Mouse (Mus musculus) midbrain, embryonic 16.5 days (tissue): ENCODE measurements around the gene Bsn. TPM values are rescaled to one million over a fixed set of nuclear protein-coding genes. Genes with fewer than 3 reads are reported as not detected.
A peak's percentile ranks its signal among the peaks of the same experiment; 100 is the strongest.

Source experiments
- ATAC-seq: fragments of 200-750 bp; cut with Nextera tagmentation; 2 replicates; pipeline ENCODE4 v1.8.0; 2017; ENCODE audit warnings: moderate TSS enrichment
- H3K27ac ChIP-seq: fragments of 300-500 bp; sonication (generic); 2 replicates; pipeline ENCODE4 v1.5.1; 2014; ENCODE audit warnings: mild to moderate bottlenecking, low read length, mixed read lengths
- H3K27me3 ChIP-seq: fragments of 300-500 bp; sonication (generic); 2 replicates; pipeline ENCODE4 v1.6.1; 2014; ENCODE audit warnings: low read depth, low read length, mixed read lengths; ENCODE audit not compliant: control insufficient read depth, insufficient read depth
- H3K36me3 ChIP-seq: fragments of 300-500 bp; sonication (generic); 2 replicates; pipeline ENCODE4 v1.6.1; 2014; ENCODE audit warnings: mild to moderate bottlenecking, low read length, moderate library complexity, mixed read lengths; ENCODE audit not compliant: control insufficient read depth, insufficient read depth
- H3K4me1 ChIP-seq: fragments of 300-500 bp; sonication (generic); 2 replicates; pipeline ENCODE4 v1.6.1; 2014; ENCODE audit warnings: mild to moderate bottlenecking, low read length, mixed read lengths; ENCODE audit not compliant: control insufficient read depth, insufficient read depth
- H3K4me2 ChIP-seq: fragments of 300-500 bp; sonication (generic); 2 replicates; pipeline ENCODE4 v1.6.1; 2014; ENCODE audit warnings: mild to moderate bottlenecking, low read length, mixed read lengths
- H3K4me3 ChIP-seq: fragments of 300-500 bp; sonication (generic); 2 replicates; pipeline ENCODE4 v1.5.1; 2014; ENCODE audit warnings: low read depth, mild to moderate bottlenecking, low read length, moderate library complexity, mixed read lengths
- H3K9ac ChIP-seq: fragments of 300-500 bp; sonication (generic); 2 replicates; pipeline ENCODE4 v1.6.1; 2014; ENCODE audit warnings: low read depth, low read length, mixed read lengths
- H3K9me3 ChIP-seq: fragments of 300-500 bp; sonication (generic); replicated peaks from 2 replicates; pipeline ENCODE4 v1.6.1; 2014; ENCODE audit warnings: mild to moderate bottlenecking, low read length, mixed read lengths; ENCODE audit not compliant: control insufficient read depth, poor library complexity, severe bottlenecking
- WGBS: fragments of 180-500 bp; shearing (Covaris S2); extraction: QIAGEN DNeasy Blood & Tissue Kit; methylation state at CpG from one replicate; pipeline ENCODE4 v1.1.7; 2014; 5-methylcytosine and 5-hydroxymethylcytosine counted together
- polyA plus RNA-seq: library from polyadenylated mRNA; unstranded; fragments of >200 nt; fragmentation: Nextera tagmentation; extraction: Ambion mirVana; gene quantifications from 2 replicates; pipeline ENCODE4 v1.2.1, GENCODE M21; 2015

The Bsn gene
- polyA plus RNA-seq, 1 experiment from 2014 or later, result 8.6 TPM

DNA sequence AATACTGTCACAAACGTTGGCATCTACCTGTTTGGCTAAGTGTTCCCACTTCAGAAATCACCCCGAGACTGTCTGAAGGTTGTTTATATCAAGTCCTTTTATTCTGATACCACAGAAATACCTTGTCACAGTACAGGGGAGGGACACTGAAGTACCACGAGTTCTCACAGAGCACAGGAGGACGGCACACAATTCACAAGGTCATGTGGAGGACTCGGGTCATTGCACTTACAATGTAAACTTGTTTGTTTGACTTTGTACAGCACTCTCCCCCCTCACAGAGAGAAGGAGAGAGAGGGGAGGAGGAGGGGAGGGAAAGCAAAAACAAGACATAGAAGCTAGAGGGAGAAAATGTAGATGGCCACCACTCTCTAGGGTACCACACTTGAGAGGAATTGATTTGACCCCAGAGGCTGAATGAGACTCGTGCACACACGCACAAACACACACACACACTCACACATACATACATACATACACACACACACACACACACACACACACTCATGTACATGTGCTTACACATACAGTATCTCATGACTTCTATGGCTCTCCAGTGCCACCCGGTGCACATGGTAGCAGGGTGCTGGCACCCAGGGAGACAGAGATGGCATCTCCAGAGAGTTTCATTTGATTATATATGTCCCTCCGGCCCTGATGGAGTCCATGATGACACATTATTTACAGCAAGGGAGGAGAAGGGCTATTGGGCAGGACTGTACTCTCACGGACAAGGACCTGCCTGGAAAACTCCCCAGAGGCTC, 94.1 kb downstream of the Bsn start:
- Histone ChIP-seq H3K27me3 (no peaks in the 10 kb centered on the region), H3K4me1 (peaks cover 14% of the 10 kb centered on the region), H3K27ac (no peak overlapping the region), H3K9me3 (no peaks in the 10 kb centered on the region), H3K4me3 (no peak overlapping the region), H3K9ac (no peak overlapping the region), H3K36me3 (peaks cover 12% of the 10 kb centered on the region; the same call in 1 of the 2 replicates), H3K4me2 (no peak overlapping the region)
- ATAC-seq, result no peak
- WGBS, result 64% methylated on average over 10 of the region's 10 CpGs

DNA sequence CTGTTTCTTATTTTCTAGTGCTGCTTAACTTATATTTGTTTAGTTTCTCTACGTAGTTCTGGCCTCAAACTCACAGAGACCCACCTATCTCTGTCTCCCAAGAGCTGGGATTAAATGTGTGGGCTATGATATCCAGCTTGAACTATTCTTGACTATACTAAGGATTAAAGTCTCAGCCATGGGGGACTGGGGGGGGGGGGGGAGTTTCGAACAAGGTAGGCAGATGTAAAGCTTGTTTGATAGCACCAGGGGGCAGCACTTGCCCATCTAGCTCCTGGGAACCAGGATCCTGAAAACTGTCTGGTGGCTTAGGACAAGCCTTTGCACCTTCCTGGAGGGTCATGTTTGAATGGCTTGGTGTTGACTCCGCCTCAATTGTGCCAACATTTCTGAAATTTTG, 94.7 kb downstream of the Bsn start:
- Histone ChIP-seq H3K9ac (no peak overlapping the region; the same call in 1 of the 2 replicates), H3K27me3 (no peaks in the 10 kb centered on the region), H3K4me2 (peak overlapping the region; percentile 98), H3K36me3 (peaks cover 18% of the 10 kb centered on the region; the same call in 1 of the 2 replicates), H3K4me1 (peaks cover 14% of the 10 kb centered on the region), H3K27ac (no peak overlapping the region), H3K9me3 (no peaks in the 10 kb centered on the region), H3K4me3 (peak overlapping the region; percentile 60)
- no peak for ATAC-seq
- 11% methylated on average over 3 of the region's 3 CpGs for WGBS

DNA sequence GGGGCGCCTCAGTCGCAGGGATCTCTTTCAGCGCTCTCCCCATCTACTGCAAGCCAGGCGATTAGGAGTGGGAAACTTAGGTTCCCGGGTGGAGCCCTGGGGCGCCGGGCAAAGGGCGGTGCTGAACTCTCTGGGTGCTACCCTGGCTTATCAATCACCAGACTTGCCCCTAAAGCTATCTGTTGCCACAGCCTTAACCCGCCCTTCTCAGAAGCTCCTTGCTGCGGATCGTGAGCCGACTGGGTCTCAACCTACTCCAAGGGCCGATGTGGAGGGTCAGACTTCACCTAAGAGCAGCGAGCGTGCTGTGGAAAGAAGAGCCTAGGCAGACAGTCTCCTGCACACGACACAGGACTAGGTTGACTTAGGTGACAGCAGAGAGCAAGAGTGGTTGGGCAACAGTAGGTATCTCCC, 95.2 kb downstream of the Bsn start:
- Histone ChIP-seq H3K27ac (peak overlapping the region; percentile 75; the same call in 1 of the 2 replicates), H3K27me3 (no peaks in the 10 kb centered on the region), H3K4me3 (peak overlapping the region; percentile 60), H3K9me3 (no peaks in the 10 kb centered on the region), H3K4me2 (peak overlapping the region; percentile 98), H3K36me3 (peaks cover 18% of the 10 kb centered on the region; the same call in 1 of the 2 replicates), H3K4me1 (peaks cover 14% of the 10 kb centered on the region), H3K9ac (peak overlapping the region; percentile 78)
- WGBS, result 0% methylated on average over 16 of the region's 16 CpGs
- ATAC-seq, result peak; percentile 25

DNA sequence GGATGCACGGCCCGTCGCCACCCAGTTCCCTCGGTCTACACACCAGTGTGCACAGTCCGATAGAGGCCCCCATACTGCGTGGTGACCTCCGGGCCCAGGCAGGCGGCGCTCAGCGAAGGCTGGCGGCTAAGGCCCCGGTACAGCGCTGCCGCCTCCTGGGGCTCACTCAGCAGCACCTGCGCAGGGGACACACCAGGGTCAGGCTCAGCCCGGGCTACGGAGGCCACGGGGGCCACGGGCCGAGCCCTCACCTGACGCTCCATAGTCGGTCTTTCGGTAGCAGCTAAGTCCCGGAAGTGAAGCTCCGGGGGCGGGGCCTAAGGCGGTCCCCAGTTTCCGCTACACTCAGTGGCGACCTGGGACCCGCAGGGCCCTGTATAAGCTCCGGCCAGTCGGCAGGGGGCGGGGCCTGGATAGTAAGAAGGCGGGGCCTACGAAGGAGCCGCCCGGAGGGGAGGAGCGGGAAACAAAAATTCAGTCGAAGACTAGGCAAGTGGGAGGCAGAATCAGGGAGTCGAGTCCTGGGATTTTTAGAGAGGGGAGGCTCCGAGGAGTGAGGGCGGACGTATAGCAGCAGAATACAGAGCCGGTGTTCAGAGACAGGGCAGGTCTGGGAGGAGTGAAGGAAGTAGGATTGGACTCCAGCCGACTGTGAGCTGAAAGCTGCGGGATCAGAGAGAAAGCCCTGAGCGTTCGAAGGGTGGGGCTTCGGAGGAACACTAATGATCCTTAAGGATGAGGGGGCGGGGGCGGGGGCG, 95.8 kb downstream of the Bsn start, which contains the start of gene Apeh:
Gene Apeh, minus strand, starts transcription at position 423 of the 758 bp plus-strand sequence.
- Histone ChIP-seq H3K27me3 (no peaks in the 10 kb centered on the region), H3K4me3 (peak within 1 kb of the TSS; percentile 60), H3K9me3 (no peaks in the 10 kb centered on the region), H3K4me1 (peaks cover 14% of the 10 kb centered on the region), H3K9ac (peak within 1 kb of the TSS; percentile 78), H3K36me3 (peaks cover 21% of the 10 kb centered on the region), H3K27ac (peak within 1 kb of the TSS; percentile 75), H3K4me2 (peak within 1 kb of the TSS; percentile 98)
- under 1% methylated on average over 52 of the region's 52 CpGs for WGBS
- peak; percentile 93 for ATAC-seq

DNA sequence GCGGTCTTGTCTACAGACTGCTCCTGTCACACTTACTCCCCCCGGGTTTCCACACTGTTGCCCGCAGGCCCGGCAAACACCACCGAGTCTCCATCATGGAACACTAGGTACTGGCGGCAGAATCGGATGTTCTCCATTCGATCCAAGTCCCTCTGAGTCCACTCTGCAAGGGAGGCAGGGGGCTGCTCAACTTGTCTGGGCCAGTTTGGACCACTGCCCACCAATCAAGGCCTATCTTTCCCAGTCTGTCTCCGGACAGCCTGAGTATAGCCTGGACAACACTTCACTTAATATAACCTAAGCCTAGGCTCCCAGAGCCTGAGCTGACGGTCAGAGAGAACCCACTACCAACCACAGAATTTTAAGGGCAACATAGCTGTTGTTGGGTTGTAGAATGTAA, 96.6 kb downstream of the Bsn start:
- 72% methylated on average over 10 of the region's 10 CpGs for WGBS
- peaks cover 14% of the 10 kb centered on the region for H3K4me1 ChIP-seq
- peak overlapping the region; percentile 75; the same call in 1 of the 2 replicates for H3K27ac ChIP-seq
- peak overlapping the region; percentile 98 for H3K4me2 ChIP-seq
- ATAC-seq, result peak; percentile 0; the same call in 1 of the 2 replicates
- H3K36me3 ChIP-seq, result peaks cover 18% of the 10 kb centered on the region
- peak overlapping the region; percentile 60 for H3K4me3 ChIP-seq
- H3K9me3 ChIP-seq, result no peaks in the 10 kb centered on the region
- H3K9ac ChIP-seq, result peak overlapping the region; percentile 78
- H3K27me3 ChIP-seq, result no peaks in the 10 kb centered on the region

DNA sequence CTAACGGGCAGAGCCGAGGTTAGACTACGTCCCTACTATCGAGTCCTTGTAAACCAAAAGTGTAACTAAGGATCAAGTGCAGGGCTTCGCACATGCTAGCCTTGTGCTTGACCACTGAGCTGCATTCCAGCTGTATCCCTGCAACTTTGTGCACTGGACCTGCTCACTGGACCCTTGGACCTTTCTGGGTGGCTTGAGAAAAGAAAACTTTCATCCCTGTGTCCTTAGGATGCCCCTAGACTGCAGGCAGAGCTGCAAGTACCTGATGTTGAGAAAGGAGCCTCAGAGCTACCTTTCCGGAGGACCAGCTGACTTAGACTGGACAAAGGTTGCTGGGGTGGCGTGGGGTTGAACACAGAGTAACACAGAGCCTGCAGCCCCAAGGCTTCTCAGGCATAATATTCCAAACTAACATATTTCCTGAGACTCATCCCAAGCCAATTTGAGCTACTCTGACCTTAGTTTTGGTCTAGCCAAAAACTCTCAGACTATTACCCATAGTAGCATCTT, 99.5 kb downstream of the Bsn start:
- H3K9me3 ChIP-seq, result no peaks in the 10 kb centered on the region
- no peak overlapping the region for H3K4me3 ChIP-seq
- H3K36me3 ChIP-seq, result peaks cover 39% of the 10 kb centered on the region
- H3K4me2 ChIP-seq, result no peak overlapping the region
- H3K27ac ChIP-seq, result no peak overlapping the region
- H3K27me3 ChIP-seq, result no peaks in the 10 kb centered on the region
- H3K4me1 ChIP-seq, result peaks cover 12% of the 10 kb centered on the region
- no peak overlapping the region for H3K9ac ChIP-seq
- 98% methylated on average over 7 of the region's 7 CpGs for WGBS
- no peak for ATAC-seq

DNA sequence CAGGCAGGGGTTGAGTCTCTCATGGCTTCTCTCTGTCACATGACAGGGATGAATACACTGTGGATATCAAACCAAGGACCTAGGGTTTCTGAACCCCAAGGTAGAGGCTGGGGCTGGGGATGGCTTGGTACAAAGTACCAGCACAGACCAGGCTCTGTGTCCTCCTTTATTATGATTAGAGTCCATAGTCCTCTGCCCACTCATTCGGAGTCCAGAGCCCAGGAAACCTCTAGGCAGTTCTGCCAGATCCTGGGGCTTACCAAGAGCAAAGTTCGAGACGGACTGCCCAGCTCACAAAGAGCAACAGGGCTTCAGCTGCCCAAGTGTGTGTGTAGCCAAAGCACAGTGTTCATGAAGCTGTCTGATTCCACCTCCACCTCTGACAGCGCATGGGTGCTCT, 104.9 kb downstream of the Bsn start:
- H3K4me1 ChIP-seq, result peaks cover 4% of the 10 kb centered on the region; the same call in 1 of the 2 replicates
- H3K27ac ChIP-seq, result no peak overlapping the region
- WGBS, result 95% methylated on average over 4 of the region's 4 CpGs
- no peak overlapping the region for H3K9ac ChIP-seq
- H3K4me2 ChIP-seq, result no peak overlapping the region
- no peaks in the 10 kb centered on the region for H3K9me3 ChIP-seq
- ATAC-seq, result no peak
- H3K36me3 ChIP-seq, result peaks cover 38% of the 10 kb centered on the region
- no peak overlapping the region for H3K4me3 ChIP-seq
- peaks cover 33% of the 10 kb centered on the region for H3K27me3 ChIP-seq

DNA sequence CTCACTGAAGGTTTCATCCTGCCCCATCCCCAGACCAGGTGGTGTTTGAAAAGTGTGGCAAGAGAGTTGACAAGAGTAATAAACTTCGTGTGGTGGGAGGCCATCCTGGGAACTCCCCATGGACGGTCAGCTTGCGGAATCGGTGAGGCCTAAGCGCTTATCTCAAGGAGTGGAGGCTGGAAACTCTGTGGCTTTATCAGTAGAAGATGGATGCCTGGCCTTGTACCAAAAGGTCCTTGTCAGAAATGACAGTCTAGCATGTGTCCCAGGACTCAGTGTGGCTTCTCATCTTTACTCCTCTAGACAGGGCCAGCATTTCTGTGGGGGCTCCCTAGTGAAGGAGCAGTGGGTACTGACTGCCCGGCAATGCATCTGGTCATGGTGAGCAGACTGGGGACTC, 106.6 kb downstream of the Bsn start:
- 93% methylated on average over 6 of the region's 6 CpGs for WGBS
- Histone ChIP-seq H3K27me3 (peaks cover 33% of the 10 kb centered on the region), H3K4me1 (peaks cover 10% of the 10 kb centered on the region), H3K36me3 (peaks cover 31% of the 10 kb centered on the region), H3K4me3 (no peak overlapping the region), H3K27ac (no peak overlapping the region), H3K4me2 (no peak overlapping the region), H3K9ac (no peak overlapping the region), H3K9me3 (no peaks in the 10 kb centered on the region)
- ATAC-seq, result no peak
